Mouse (Mus musculus) left cerebral cortex, postnatal 10 days (tissue): ENCODE data around the gene Sv2a. TPM values are rescaled to one million over a fixed set of nuclear protein-coding genes. Genes with fewer than 3 reads are reported as not detected.
"Not testable (repeated sequence)": the region's sequence is repeated elsewhere in the genome, so short reads cannot be mapped to it uniquely, and the experiment has no call there.

Experiments
- DNase-seq, 2 experiments: peaks; one replicate each; pipeline ENCODE4 v3.0.0; 2021 to 2022; ENCODE audit warnings: low spot score in 2 of 2, mixed read lengths in 1 of 2; ENCODE audit errors: extremely low spot score in 1 of 2
- intact Hi-C: fragments of 180-260 bp; cut with DNase I; formaldehyde crosslinking; loops from one replicate; pipeline ENCODE4 v1.15.1; 2025
- total RNA-seq, 2 experiments: library from RNA; stranded (reverse); gene quantifications; 2 replicates each; pipeline ENCODE4 v1.2.3; 2021

The Sv2a gene
- total RNA-seq, 2 experiments from 2014 or later: 404 to 435 TPM

GRCm38 (mm10) chr3:96172197-96173178 lies 8.5 kb upstream of the Sv2a start, which contains the start of gene Sf3b4:
TSS of gene Sf3b4 (plus strand) at chr3:96172332.
- intact Hi-C loops: no loop called here
- DNase-seq: peak; percentile 83 to 90

- no peak for DNase-seq
Observed at GRCm38 (mm10) chr3:96173185-96173584, 7.8 kb upstream of the Sv2a start.

GRCm38 (mm10) chr3:96174042-96174441 lies 6.9 kb upstream of the Sv2a start:
- DNase-seq, intact Hi-C loops: not testable (repeated sequence)

More at GRCm38 (mm10) chr3:96173185-96173584, 7.8 kb upstream of the Sv2a start:
- intact Hi-C loops: no loop called here

DNA sequence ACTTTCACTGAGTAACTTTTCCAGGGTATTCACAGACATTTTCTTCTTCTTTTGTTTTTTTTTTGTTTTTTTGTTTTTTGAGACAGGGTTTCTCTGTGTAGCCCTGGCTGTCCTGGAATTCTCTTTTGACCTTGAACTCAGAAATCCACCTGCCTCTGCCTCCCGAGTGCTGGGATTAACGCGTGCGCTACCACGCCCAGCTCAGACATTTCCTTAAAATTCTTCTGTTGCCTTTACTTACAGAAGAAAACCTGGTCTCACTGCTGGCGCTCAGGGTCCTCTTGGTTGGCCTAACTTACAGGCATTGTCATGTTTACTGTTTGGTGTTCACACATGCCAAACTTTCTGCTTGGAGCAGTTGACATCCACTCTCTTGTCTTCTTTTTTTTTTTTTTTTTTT lies 5.7 kb upstream of the Sv2a start:
- intact Hi-C loops: no loop called here
- DNase-seq: no peak

GRCm38 (mm10) chr3:96178427-96178826 lies 2.5 kb upstream of the Sv2a start:
- intact Hi-C loops: no loop called here
- DNase-seq: no peak

DNA sequence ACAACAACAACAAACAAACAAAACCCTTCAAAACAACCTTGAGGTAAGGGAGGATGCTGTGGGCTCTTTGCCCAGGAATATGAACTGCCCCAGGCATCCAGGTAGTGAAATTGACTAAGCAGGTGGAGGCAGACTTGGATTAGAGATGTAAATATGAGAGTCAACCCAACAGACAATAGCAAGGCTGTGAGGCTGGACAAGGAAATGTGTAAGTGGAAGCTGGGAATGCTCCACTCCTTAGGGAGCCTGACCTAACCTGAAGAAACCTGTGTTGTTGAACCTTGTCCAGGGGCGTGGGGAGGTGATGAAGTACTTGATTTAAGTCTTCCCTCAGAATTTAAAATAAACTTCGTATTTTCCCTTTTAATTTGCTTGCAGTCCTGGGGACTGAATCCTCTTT lies 2.0 kb upstream of the Sv2a start:
- intact Hi-C loops: no loop called here
- no peak for DNase-seq

DNA sequence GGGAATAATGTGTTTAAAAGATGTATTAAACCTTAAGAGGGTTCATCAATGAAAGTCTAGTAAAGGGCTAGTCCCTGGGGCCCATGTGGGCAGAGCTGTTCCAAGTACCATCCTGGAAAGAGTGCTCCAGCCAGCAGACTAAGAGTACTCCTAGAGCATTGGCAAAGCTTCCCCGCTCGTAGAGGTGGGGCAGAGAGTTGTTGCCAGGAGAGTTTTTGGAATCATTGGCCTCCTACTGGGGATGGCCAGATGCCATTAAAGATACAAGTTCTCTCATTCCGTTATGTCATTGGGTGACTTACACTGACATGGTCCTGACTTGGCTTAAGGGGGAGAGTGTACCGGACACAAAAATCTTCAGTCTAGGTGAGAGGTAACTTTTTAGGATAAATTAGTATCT lies 1.4 kb upstream of the Sv2a start:
- intact Hi-C loops: no loop called here
- no peak for DNase-seq

- intact Hi-C loops: no loop called here
- DNase-seq: peak in 1 of 2 experiments; percentile 50
Observed at GRCm38 (mm10) chr3:96181510-96182381, 795 bp downstream of the Sv2a start.

- intact Hi-C loops: no loop called here
- DNase-seq: no peak
Observed at GRCm38 (mm10) chr3:96182382-96182776, 1.4 kb downstream of the Sv2a start.

DNA sequence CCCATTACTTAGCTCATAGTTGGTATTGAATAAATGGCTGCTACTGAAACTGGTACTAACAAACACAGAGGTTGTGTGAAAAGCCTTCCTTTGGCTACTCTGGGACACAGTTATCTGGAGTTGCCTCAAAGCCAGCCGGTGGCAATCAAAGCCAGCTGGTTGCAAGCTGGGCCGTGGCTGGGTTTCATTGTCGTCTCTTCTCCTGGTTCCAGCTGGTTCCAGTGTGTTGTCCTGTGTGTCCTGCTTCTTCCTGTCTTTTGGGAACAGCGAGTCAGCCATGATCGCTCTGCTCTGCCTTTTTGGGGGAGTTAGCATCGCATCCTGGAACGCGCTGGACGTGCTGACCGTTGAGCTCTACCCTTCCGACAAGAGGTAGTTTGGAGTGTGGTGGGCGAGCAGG lies 12.0 kb downstream of the Sv2a start:
- DNase-seq: peak in 1 of 2 experiments; percentile 18
- intact Hi-C loops: no loop called here

- no peak for DNase-seq
- intact Hi-C loops: no loop called here
Observed at GRCm38 (mm10) chr3:96194966-96195365, 14.0 kb downstream of the Sv2a start.

- intact Hi-C loops: no loop called here
- peak in 1 of 2 experiments; percentile 47 for DNase-seq
Observed at GRCm38 (mm10) chr3:96195616-96196313, 14.8 kb downstream of the Sv2a start.

- intact Hi-C loops: no loop called here
- no peak for DNase-seq
Observed at GRCm38 (mm10) chr3:96196437-96197128, 15.6 kb downstream of the Sv2a start.

DNA sequence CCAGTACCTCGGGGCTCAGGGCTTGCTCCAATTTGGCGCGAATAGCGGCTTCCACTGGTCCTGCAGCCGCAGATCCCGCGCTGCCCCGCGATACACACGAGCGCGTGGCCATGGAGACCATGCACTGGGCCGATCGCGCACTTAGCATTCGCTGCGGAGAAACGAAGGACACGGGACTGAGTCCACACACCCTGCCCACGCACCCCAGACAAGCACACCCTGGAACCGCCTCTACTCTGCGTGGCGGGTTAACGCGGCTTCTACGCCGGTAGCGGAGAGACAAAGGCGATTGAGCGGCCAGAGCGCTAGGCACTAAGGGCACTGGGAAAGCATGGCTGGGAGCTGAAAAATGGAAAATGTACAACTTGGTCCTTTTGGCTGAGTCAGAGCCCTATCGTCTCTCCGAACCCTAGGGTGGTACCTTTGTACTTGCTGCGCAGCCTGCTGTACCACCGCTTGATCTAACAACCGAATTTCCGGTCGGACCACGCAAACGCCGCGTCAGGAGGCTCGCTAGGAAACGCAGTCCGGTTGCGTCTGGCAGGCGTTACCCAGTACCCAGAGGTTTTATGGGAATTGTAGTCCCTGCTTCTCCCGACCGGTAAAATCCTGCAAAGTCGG lies 16.3 kb downstream of the Sv2a start:
- intact Hi-C loops: no loop called here
- peak; percentile 91 to 92 for DNase-seq

- no peak for DNase-seq
- intact Hi-C loops: no loop called here
Observed at GRCm38 (mm10) chr3:96198181-96198580, 17.2 kb downstream of the Sv2a start.

GRCm38 (mm10) chr3:96198601-96199251 lies 17.8 kb downstream of the Sv2a start:
- intact Hi-C loops, DNase-seq: not testable (repeated sequence)

DNA sequence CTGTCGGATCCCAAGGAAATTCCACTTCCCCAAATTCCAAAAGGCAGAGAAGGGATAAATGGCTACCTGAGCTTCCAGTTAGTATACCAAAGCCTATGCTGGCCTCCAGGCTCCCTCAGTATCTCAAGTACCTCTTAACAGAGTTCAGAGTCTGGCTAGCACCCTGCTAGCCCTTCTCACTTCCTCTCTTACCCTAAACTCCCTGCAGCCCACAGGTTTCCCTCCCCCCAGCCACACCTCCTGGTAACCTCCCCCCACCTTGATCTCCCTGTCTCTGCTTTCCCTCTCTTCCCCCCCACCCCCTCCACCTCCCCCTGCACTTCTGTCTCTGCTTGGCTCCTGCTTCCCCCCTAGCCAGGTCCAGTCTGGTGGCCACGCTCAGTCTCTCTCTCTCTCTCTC lies 18.8 kb downstream of the Sv2a start:
- intact Hi-C loops: no loop called here
- peak in 1 of 2 experiments; percentile 13 for DNase-seq
